Mouse (Mus musculus) activated CD4-positive, CD25-positive, alpha-beta regulatory T cell (primary cell): Measurements from ENCODE around the gene Mogat1. TPM values are rescaled to one million over a fixed set of nuclear protein-coding genes. Genes with fewer than 3 reads are reported as not detected.

Experiments used
- polyA plus RNA-seq, 2 experiments: library from polyadenylated mRNA; unstranded; fragments of 100-300 nt; shearing (Covaris generic); gene quantifications; one replicate each; pipeline ENCODE4 v1.2.1; 2017

Mogat1 gene
- polyA plus RNA-seq: under 1 TPM in 1 of 2 experiments, not detected in 1; 0.52 TPM

GRCm38 (mm10) chr1:78510862-78511261 lies at the start of gene Mogat1:
Mogat1 (plus strand) TSS chr1:78510991.

DNA sequence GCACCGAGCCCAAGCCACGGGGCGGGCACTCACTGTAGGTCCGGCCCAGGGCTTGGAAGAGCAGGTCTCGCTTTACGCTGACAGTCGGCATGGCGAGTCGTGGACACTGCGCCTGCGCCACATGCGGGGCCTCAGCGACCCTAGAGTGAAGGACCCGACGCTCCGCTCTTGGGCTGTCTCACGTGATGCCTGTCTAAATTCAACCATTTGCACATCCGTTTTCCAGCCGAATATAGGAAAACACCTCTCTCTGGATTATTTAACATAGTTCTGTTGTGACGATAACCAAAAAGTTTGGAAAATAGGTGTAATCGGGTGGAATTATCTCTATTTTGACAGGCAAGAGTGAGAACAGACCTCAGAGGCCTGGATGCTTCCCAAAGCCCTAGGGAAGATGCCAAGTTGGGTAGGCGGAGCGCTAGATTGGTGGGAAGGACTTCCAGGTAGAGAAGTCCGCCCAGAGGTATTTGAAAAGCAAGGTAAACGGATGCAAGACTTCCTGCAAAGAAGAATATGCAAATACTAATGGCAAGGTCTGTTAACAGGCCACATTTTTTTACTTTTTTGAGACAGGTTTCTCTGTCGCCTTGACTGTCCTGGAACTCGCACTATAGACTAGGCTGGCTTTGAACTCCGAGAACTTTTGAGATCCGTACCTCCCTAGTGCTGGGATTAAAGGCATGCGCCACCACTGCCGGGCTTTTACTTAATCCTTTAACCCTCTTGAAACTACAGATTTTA lies 21.9 kb upstream of the Mogat1 start, which contains the start of gene Farsb:
Gene Farsb (minus strand): TSS at position 146 of the 741 bp plus-strand sequence.

DNA sequence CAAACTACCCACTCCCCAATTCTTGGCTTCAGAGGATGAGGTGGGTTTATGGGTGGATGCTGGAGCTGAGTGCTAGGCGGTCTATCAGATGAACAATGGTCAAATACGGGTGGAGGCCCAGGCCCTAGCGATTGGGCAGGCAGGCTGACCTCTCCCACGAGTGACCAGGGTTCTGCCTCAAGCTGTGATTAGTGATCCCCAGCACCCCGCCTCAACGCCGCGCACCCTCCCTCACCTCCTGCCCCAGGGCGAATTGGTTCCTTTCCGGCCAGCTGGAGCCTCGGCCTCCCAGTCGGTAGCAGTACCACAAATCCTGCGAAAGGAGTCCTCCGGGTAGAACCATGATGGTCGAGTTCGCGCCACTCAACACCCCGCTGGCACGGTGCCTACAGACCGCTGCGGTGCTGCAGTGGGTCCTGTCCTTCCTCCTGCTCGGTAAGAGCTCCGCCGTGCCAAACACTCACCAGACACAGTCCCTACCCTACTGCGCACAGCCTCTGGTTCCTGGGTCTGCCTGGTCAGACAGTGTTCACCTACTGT lies 900 bp downstream of the Mogat1 start, which contains the start of gene BC035947:
Gene BC035947 (minus strand): TSS at position 538 of the 540 bp plus-strand sequence.

Other genes with a start within 250 kb of the Mogat1 start
- under 1 TPM; 0.08 to 0.90 TPM for gene Sgpp2, start 200.6 kb upstream of the Mogat1 start, polyA plus RNA-seq
- 100 to 1,000 TPM in 1 of 2 experiments, 10 to 100 TPM in 1; 81.4 to 101 TPM for gene Farsb, start 22.1 kb upstream of the Mogat1 start, polyA plus RNA-seq
- gene BC035947, start 1.2 kb downstream of the Mogat1 start, polyA plus RNA-seq: under 1 TPM in 1 of 2 experiments, not detected in 1; 0.07 TPM
- 1 to 10 TPM; 5.0 to 8.5 TPM for gene Acsl3, start 146.8 kb downstream of the Mogat1 start, polyA plus RNA-seq
- gene Utp14b, start 147.0 kb downstream of the Mogat1 start, polyA plus RNA-seq: under 1 TPM; 0.58 to 0.98 TPM